Mouse (Mus musculus) limb, embryonic 15.5 days (tissue): ENCODE measurements at regions not wholly inside any gene's neighbourhood (a gene's known extent, or its start where the extent isn't known, plus 50 kb on each side); places are given as distances from the start of the nearest gene placed in this dataset.

Experiments used
- ATAC-seq: fragments of 200-750 bp; cut with Nextera tagmentation; 2 replicates; pipeline ENCODE4 v1.8.0; 2017; ENCODE audit warnings: low read depth, moderate TSS enrichment; ENCODE audit not compliant: insufficient number of reproducible peaks, low FRiP score, low TSS enrichment
- H3K27ac ChIP-seq: fragments of 300-500 bp; sonication (generic); 2 replicates; pipeline ENCODE4 v1.5.1; 2015; ENCODE audit warnings: moderate library complexity, mild to moderate bottlenecking, inconsistent platforms
- H3K27me3 ChIP-seq: fragments of 300-500 bp; sonication (generic); 2 replicates; pipeline ENCODE4 v1.6.1; 2015; ENCODE audit warnings: inconsistent platforms
- H3K36me3 ChIP-seq: fragments of 300-500 bp; sonication (generic); 2 replicates; pipeline ENCODE4 v1.6.1; 2015; ENCODE audit warnings: inconsistent platforms
- H3K4me1 ChIP-seq: fragments of 300-500 bp; sonication (generic); 2 replicates; pipeline ENCODE4 v1.6.1; 2015; ENCODE audit warnings: inconsistent platforms
- H3K4me2 ChIP-seq: fragments of 300-500 bp; sonication (generic); 2 replicates; pipeline ENCODE4 v1.6.1; 2015; ENCODE audit warnings: mild to moderate bottlenecking, inconsistent platforms
- H3K4me3 ChIP-seq: fragments of 300-500 bp; sonication (generic); 2 replicates; pipeline ENCODE4 v1.5.1; 2015; ENCODE audit warnings: mild to moderate bottlenecking, inconsistent platforms
- H3K9ac ChIP-seq: fragments of 300-500 bp; sonication (generic); 2 replicates; pipeline ENCODE4 v1.6.1; 2015; ENCODE audit warnings: inconsistent platforms
- H3K9me3 ChIP-seq: fragments of 300-500 bp; sonication (generic); 2 replicates; pipeline ENCODE4 v1.6.1; 2016; ENCODE audit warnings: inconsistent platforms
- WGBS: fragments of 180-500 bp; shearing (Covaris S2); methylation state at CpG from one replicate; pipeline ENCODE4 v1.1.7; 2015; 5-methylcytosine and 5-hydroxymethylcytosine counted together

DNA sequence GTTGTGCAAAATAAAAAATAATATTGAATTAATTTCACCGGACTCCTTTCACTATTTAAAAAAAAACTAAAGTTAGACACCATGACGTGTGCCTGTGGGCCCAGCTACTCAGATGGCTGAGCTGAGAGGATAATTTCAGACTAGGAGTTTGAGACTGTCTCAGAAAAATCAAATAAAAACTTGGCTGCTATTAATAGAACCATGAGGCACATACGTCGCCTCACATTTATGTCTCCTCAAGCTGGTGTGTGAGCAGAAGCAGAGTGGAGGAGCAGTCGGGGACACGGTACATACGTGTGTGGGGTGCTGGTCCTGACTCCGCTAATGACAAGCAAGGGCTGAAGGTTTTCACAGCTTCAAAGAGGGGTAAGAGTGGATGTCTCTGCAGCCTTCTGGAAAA lies 52.8 kb upstream of the Dmrtb1 start:
- no peak for ATAC-seq
- peaks cover 9% of the 10 kb centered on the region; the same call in 1 of the 2 replicates for H3K27me3 ChIP-seq

DNA sequence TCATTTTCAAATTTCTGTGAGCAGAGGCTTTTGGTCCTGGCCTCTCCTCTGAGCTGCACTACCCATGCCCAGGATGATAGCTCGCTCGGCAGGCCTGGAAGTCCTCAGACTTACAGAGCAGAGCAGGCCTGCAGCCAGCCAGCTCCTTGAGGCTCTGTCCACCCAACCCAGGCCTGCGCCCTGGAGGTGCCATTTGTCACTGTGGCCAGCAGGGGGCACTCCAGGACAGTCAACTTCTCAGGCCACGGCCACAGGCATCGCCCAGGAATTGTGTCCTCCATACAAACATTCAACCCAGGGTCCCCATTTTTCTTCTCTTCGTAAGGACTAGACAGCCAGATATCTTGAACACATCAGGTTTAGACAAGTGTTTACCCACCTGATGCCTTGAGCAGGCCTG lies 53.9 kb upstream of the Dmrtb1 start:
- Histone ChIP-seq H3K4me3 (no peak overlapping the region), H3K9ac (no peak overlapping the region), H3K4me2 (no peak overlapping the region), H3K9me3 (no peaks in the 10 kb centered on the region), H3K27ac (no peak overlapping the region), H3K27me3 (peaks cover 9% of the 10 kb centered on the region; the same call in 1 of the 2 replicates), H3K36me3 (no peaks in the 10 kb centered on the region), H3K4me1 (peaks cover 4% of the 10 kb centered on the region)
- ATAC-seq: 0 out of 2 replicates have a peak, but pooled peaks have one; percentile 32
- 3% methylated on average over 6 of the region's 6 CpGs for WGBS

More for the DNA sequence above, 52.8 kb upstream of the Dmrtb1 start:
- H3K4me3 ChIP-seq: no peak overlapping the region
- H3K9me3 ChIP-seq: no peaks in the 10 kb centered on the region
- H3K9ac ChIP-seq: no peak overlapping the region
- H3K36me3 ChIP-seq: no peaks in the 10 kb centered on the region
- no peak overlapping the region for H3K4me2 ChIP-seq
- peaks cover 13% of the 10 kb centered on the region for H3K4me1 ChIP-seq
- WGBS: 77% methylated on average over 8 of the region's 8 CpGs
- H3K27ac ChIP-seq: no peak overlapping the region

- no peak for ATAC-seq
- no peak overlapping the region for H3K27ac ChIP-seq
- WGBS: 76% methylated on average over 9 of the region's 9 CpGs
- no peak overlapping the region for H3K4me2 ChIP-seq
- H3K9ac ChIP-seq: no peak overlapping the region
- H3K27me3 ChIP-seq: peaks cover 9% of the 10 kb centered on the region; the same call in 1 of the 2 replicates
- no peaks in the 10 kb centered on the region for H3K36me3 ChIP-seq
- H3K9me3 ChIP-seq: no peaks in the 10 kb centered on the region
- H3K4me3 ChIP-seq: no peak overlapping the region
- H3K4me1 ChIP-seq: peaks cover 2% of the 10 kb centered on the region
Observed at GRCm38 (mm10) chr4:107738776-107739175, 54.7 kb upstream of the Dmrtb1 start.

- no peak for ATAC-seq
- Histone ChIP-seq H3K4me3 (no peak overlapping the region), H3K9ac (no peak overlapping the region), H3K27me3 (no peaks in the 10 kb centered on the region), H3K4me2 (no peak overlapping the region), H3K4me1 (no peaks in the 10 kb centered on the region), H3K27ac (no peak overlapping the region), H3K9me3 (no peaks in the 10 kb centered on the region), H3K36me3 (no peaks in the 10 kb centered on the region)
- 71% methylated on average over 6 of the region's 6 CpGs for whole genome bisulfite sequencing
Observed at GRCm38 (mm10) chr4:107739789-107740405, 55.9 kb upstream of the Dmrtb1 start.

DNA sequence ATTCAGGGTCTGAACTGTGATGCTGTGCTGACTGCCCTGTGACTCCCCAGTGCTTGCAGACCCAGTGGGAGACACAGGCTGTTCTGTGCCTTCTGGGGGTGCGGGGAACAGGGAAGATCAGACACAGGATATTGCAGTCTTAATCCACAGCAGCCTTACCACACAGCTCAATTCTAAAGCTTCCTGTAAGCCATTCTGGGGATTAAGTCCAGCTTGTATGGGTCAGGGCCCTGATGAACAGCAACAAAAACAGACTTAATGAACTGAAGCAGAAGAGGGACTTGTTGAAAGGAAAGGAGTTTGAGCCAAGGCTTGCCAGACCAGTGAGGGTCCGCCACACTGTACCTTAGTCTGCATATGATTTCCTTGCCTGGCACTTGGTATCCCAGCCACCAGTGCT lies 58.4 kb upstream of the Lrp8 start:
- Histone ChIP-seq H3K9ac (no peak overlapping the region), H3K36me3 (no peaks in the 10 kb centered on the region), H3K4me2 (no peak overlapping the region), H3K4me3 (no peak overlapping the region), H3K4me1 (no peaks in the 10 kb centered on the region; the same call in 1 of the 2 replicates), H3K9me3 (no peaks in the 10 kb centered on the region), H3K27me3 (peaks cover 4% of the 10 kb centered on the region; the same call in 1 of the 2 replicates), H3K27ac (no peak overlapping the region)
- no peak for ATAC-seq
- 79% methylated on average over 2 of the region's 2 CpGs for WGBS

GRCm38 (mm10) chr4:107746366-107746765 lies 55.7 kb upstream of the Lrp8 start:
- no peak for ATAC-seq
- WGBS: 78% methylated on average over 3 of the region's 3 CpGs
- H3K4me1 ChIP-seq: peaks cover 5% of the 10 kb centered on the region; the same call in 1 of the 2 replicates

GRCm38 (mm10) chr4:107746923-107747431 lies 55.1 kb upstream of the Lrp8 start:
- ATAC-seq: no peak
- Histone ChIP-seq H3K9me3 (no peaks in the 10 kb centered on the region), H3K4me2 (no peak overlapping the region), H3K27me3 (peaks cover 4% of the 10 kb centered on the region; the same call in 1 of the 2 replicates), H3K36me3 (no peaks in the 10 kb centered on the region), H3K9ac (no peak overlapping the region), H3K4me1 (peaks cover 5% of the 10 kb centered on the region; the same call in 1 of the 2 replicates), H3K4me3 (no peak overlapping the region), H3K27ac (no peak overlapping the region)
- 76% methylated on average over 5 of the region's 5 CpGs for WGBS

More at GRCm38 (mm10) chr4:107746366-107746765, 55.7 kb upstream of the Lrp8 start:
- peaks cover 4% of the 10 kb centered on the region; the same call in 1 of the 2 replicates for H3K27me3 ChIP-seq
- no peaks in the 10 kb centered on the region for H3K9me3 ChIP-seq
- no peak overlapping the region for H3K9ac ChIP-seq
- no peak overlapping the region for H3K4me2 ChIP-seq
- no peak overlapping the region for H3K27ac ChIP-seq
- no peak overlapping the region for H3K4me3 ChIP-seq
- H3K36me3 ChIP-seq: no peaks in the 10 kb centered on the region

DNA sequence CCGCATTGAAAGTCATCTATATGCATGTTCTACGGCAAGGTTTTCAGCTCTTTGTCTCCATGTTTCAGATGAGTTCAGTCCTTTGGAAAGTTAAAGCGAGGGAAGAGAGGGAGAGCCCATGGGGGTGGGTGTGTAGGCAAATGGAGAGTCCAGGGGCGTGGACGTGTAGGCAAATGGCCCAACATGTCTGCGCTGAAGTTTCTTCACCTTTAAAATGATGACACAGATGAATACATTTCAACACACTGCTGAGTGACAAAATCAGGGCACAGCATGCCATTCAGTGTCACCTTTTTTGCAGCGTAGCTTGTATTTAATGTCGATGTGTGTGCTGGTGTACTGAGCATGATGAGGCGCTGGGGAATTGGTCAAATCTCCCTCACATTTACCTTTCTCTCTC lies 54.6 kb upstream of the Lrp8 start:
- H3K4me3 ChIP-seq: no peak overlapping the region
- H3K36me3 ChIP-seq: no peaks in the 10 kb centered on the region
- WGBS: 81% methylated on average over 9 of the region's 9 CpGs
- H3K27ac ChIP-seq: no peak overlapping the region
- no peaks in the 10 kb centered on the region for H3K9me3 ChIP-seq
- peaks cover 5% of the 10 kb centered on the region; the same call in 1 of the 2 replicates for H3K4me1 ChIP-seq
- no peak overlapping the region for H3K4me2 ChIP-seq
- H3K27me3 ChIP-seq: peaks cover 4% of the 10 kb centered on the region; the same call in 1 of the 2 replicates
- ATAC-seq: no peak
- no peak overlapping the region for H3K9ac ChIP-seq

GRCm38 (mm10) chr4:107747907-107748628 lies 54.0 kb upstream of the Lrp8 start:
- peaks cover 4% of the 10 kb centered on the region; the same call in 1 of the 2 replicates for H3K27me3 ChIP-seq
- 74% methylated on average over 13 of the region's 13 CpGs for WGBS
- H3K27ac ChIP-seq: no peak overlapping the region
- H3K36me3 ChIP-seq: no peaks in the 10 kb centered on the region
- no peaks in the 10 kb centered on the region for H3K9me3 ChIP-seq
- no peak overlapping the region for H3K4me3 ChIP-seq
- H3K4me2 ChIP-seq: no peak overlapping the region
- H3K4me1 ChIP-seq: peaks cover 5% of the 10 kb centered on the region; the same call in 1 of the 2 replicates
- H3K9ac ChIP-seq: no peak overlapping the region
- ATAC-seq: no peak

DNA sequence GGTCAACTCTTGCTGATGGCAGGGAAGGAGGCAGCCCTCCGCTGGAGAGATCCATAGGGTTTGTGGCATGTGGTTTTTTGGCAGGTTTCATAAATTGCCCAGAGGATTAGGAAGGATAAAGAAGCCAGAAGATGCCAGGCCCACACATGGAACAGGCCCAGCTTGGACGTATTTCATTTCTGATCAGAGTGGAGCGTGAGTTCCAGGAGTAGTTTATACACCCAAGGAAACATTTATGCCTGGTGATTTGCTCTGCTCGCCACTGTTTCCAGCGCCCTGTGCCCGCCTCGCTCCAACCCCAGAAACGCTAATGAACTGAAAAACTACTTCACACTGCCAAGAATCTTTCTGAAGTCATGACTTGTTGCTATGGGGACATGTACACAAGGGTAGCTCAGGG lies 53.0 kb upstream of the Lrp8 start:
- no peak overlapping the region for H3K9ac ChIP-seq
- no peak for ATAC-seq
- 68% methylated on average over 8 of the region's 8 CpGs for whole genome bisulfite sequencing
- H3K9me3 ChIP-seq: no peaks in the 10 kb centered on the region
- H3K27me3 ChIP-seq: peaks cover 4% of the 10 kb centered on the region; the same call in 1 of the 2 replicates
- no peaks in the 10 kb centered on the region for H3K36me3 ChIP-seq
- H3K4me1 ChIP-seq: peaks cover 5% of the 10 kb centered on the region; the same call in 1 of the 2 replicates
- H3K4me2 ChIP-seq: no peak overlapping the region
- H3K27ac ChIP-seq: no peak overlapping the region
- no peak overlapping the region for H3K4me3 ChIP-seq

GRCm38 (mm10) chr4:107750017-107750416 lies 52.0 kb upstream of the Lrp8 start:
- 52% methylated on average over 9 of the region's 9 CpGs for WGBS
- no peaks in the 10 kb centered on the region for H3K9me3 ChIP-seq
- no peak overlapping the region for H3K9ac ChIP-seq
- H3K4me3 ChIP-seq: no peak overlapping the region
- H3K36me3 ChIP-seq: no peaks in the 10 kb centered on the region
- peaks cover 4% of the 10 kb centered on the region; the same call in 1 of the 2 replicates for H3K27me3 ChIP-seq
- no peak overlapping the region for H3K4me2 ChIP-seq
- peaks cover 5% of the 10 kb centered on the region; the same call in 1 of the 2 replicates for H3K4me1 ChIP-seq
- ATAC-seq: no peak
- no peak overlapping the region for H3K27ac ChIP-seq
